Mouse (Mus musculus): ENCODE data around the gene Ccnd3. TPM values are rescaled to one million over a fixed set of nuclear protein-coding genes. Genes with fewer than 3 reads are reported as not detected.

Ccnd3 gene
- polyA plus RNA-seq, 1 experiment from 2014 or later, result 180 TPM

DNA sequence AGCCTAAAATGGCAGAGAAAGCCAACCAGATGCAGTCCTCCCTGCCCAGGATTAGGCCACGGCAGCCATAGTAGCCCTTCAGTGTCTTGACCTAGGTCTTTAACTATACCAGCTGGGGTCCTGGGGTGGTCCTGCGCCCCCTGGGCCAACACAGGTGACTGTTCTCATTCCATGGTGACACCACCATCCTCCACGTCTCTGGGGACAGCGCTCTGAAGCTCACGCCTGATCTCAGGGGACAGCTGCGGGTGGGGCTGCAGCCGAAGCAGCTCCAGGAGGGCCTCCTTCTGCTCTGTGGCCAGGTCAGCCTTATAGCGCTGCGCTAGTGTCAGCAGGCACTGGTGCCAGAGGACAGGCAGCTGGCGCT is 96.5 kb downstream of the Ccnd3 start:
- ATAC-seq, result no peak
- TF ChIP-seq CTCF (IDR thresholded peaks at IDR 0.05; ENCODE audit: low read depth), result no peak
- Histone ChIP-seq H3K4me2 (replicated peaks; ENCODE audit: low read depth) (no peak overlapping the region), H3K9me3 (ENCODE audit: control insufficient read depth) (no peaks in the 10 kb centered on the region), H3K36me3 (ENCODE audit: control insufficient read depth, insufficient read depth) (peaks cover 74% of the 10 kb centered on the region), H3K27ac (ENCODE audit: low read depth, low read length) (peak overlapping the region; percentile 41; the same call in 1 of the 2 replicates), H3K4me3 (ENCODE audit: low read depth, low read length) (no peak overlapping the region), H3K9ac (ENCODE audit: low read depth, low read length) (no peak overlapping the region), H3K4me1 (replicated peaks; ENCODE audit: control insufficient read depth, insufficient read depth, low read length) (peaks cover 10% of the 10 kb centered on the region), H3K27me3 (replicated peaks; ENCODE audit: control insufficient read depth, insufficient read depth, low read length) (no peaks in the 10 kb centered on the region)
- WGBS, result 90% methylated on average over 10 of the region's 10 CpGs

DNA sequence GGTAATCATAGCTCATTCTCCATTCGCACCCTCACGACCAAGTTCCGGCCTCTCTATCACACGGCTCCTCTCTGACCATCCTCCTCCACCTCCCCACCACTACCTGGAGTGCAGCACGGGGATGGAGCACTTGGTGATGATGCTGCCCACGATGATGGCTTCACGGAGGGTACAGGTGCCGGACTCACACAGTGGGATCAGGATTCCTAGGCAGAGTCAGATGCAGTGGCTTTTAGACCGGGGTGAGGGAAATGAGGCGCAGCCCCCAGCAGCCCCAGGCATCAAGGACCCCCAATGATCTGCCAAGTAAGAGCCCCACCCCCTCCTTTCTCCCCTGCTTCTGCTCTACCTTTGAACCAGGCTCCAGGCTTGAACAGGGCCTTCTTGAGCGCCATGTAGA is 97.4 kb downstream of the Ccnd3 start:
- no peak overlapping the region for H3K27ac ChIP-seq (ENCODE audit: low read depth, low read length)
- peaks cover 81% of the 10 kb centered on the region for H3K36me3 ChIP-seq (ENCODE audit: control insufficient read depth, insufficient read depth)
- H3K9ac ChIP-seq (ENCODE audit: low read depth, low read length), result no peak overlapping the region
- H3K9me3 ChIP-seq (ENCODE audit: control insufficient read depth), result no peaks in the 10 kb centered on the region
- H3K4me2 ChIP-seq (replicated peaks; ENCODE audit: low read depth), result no peak overlapping the region
- no peak for TF ChIP-seq CTCF (IDR thresholded peaks at IDR 0.05; ENCODE audit: low read depth)
- no peak for ATAC-seq
- 90% methylated on average over 11 of the region's 11 CpGs for WGBS
- H3K27me3 ChIP-seq (replicated peaks; ENCODE audit: control insufficient read depth, insufficient read depth, low read length), result no peaks in the 10 kb centered on the region
- H3K4me3 ChIP-seq (ENCODE audit: low read depth, low read length), result no peak overlapping the region
- H3K4me1 ChIP-seq (replicated peaks; ENCODE audit: control insufficient read depth, insufficient read depth, low read length), result peaks cover under 1% of the 10 kb centered on the region; the same call in 1 of the 2 replicates

DNA sequence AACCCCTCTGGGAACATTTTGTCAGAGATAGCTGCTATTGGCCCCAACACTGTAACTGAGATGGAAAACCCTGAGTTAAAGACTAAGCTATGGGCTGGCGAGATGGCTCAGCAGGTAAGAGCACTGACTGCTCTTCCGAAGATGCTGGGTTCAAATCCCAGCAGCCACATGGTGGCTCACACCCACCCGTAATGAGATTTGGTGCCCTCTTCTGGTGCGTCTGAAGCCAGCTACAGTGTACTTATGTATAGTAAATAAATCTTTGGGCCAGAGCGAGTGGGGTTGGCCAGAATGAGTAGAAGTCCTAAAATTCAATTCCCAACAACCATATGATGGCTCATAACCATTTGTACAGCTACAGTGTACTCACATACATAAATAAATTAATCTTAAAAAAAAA is 101.4 kb downstream of the Ccnd3 start:
- Histone ChIP-seq H3K9ac (ENCODE audit: low read depth, low read length) (no peak overlapping the region), H3K36me3 (ENCODE audit: control insufficient read depth, insufficient read depth) (peaks cover 59% of the 10 kb centered on the region), H3K4me2 (replicated peaks; ENCODE audit: low read depth) (no peak overlapping the region), H3K27ac (ENCODE audit: low read depth, low read length) (no peak overlapping the region), H3K4me1 (replicated peaks; ENCODE audit: control insufficient read depth, insufficient read depth, low read length) (no peaks in the 10 kb centered on the region), H3K9me3 (ENCODE audit: control insufficient read depth) (no peaks in the 10 kb centered on the region), H3K4me3 (ENCODE audit: low read depth, low read length) (no peak overlapping the region), H3K27me3 (replicated peaks; ENCODE audit: control insufficient read depth, insufficient read depth, low read length) (no peaks in the 10 kb centered on the region)
- no peak for ATAC-seq
- 64% methylated on average over 5 of the region's 5 CpGs for WGBS
- peak; percentile 60 for TF ChIP-seq CTCF (IDR thresholded peaks at IDR 0.05; ENCODE audit: low read depth)

GRCm38 (mm10) chr17:47609182-47609581 is 104.3 kb downstream of the Ccnd3 start:
- Histone ChIP-seq H3K27ac (ENCODE audit: low read depth, low read length) (no peak overlapping the region), H3K36me3 (ENCODE audit: control insufficient read depth, insufficient read depth) (peaks cover 36% of the 10 kb centered on the region), H3K4me1 (replicated peaks; ENCODE audit: control insufficient read depth, insufficient read depth, low read length) (peaks cover 6% of the 10 kb centered on the region; the same call in 1 of the 2 replicates), H3K4me2 (replicated peaks; ENCODE audit: low read depth) (no peak overlapping the region), H3K9ac (ENCODE audit: low read depth, low read length) (no peak overlapping the region), H3K27me3 (replicated peaks; ENCODE audit: control insufficient read depth, insufficient read depth, low read length) (no peaks in the 10 kb centered on the region), H3K9me3 (ENCODE audit: control insufficient read depth) (no peaks in the 10 kb centered on the region), H3K4me3 (ENCODE audit: low read depth, low read length) (no peak overlapping the region)
- 89% methylated on average over 4 of the region's 4 CpGs for WGBS
- no peak for TF ChIP-seq CTCF (IDR thresholded peaks at IDR 0.05; ENCODE audit: low read depth)
- ATAC-seq, result no peak

GRCm38 (mm10) chr17:47610849-47611660 is 106.2 kb downstream of the Ccnd3 start, which contains the start of the genes Bysl, Med20 and Gm20517:
Gene Bysl, minus strand, starts transcription at chr17:47611492.
Gene Med20, plus strand, starts transcription at chr17:47611582.
Gene Gm20517, plus strand, starts transcription at chr17:47611589.
- 0% methylated on average over 59 of the region's 59 CpGs for WGBS
- Histone ChIP-seq H3K27me3 (replicated peaks; ENCODE audit: control insufficient read depth, insufficient read depth, low read length) (no peaks in the 10 kb centered on the region), H3K4me1 (replicated peaks; ENCODE audit: control insufficient read depth, insufficient read depth, low read length) (peaks cover 6% of the 10 kb centered on the region; the same call in 1 of the 2 replicates), H3K27ac (ENCODE audit: low read depth, low read length) (peak within 1 kb of the TSS; percentile 50), H3K9me3 (ENCODE audit: control insufficient read depth) (no peaks in the 10 kb centered on the region), H3K36me3 (ENCODE audit: control insufficient read depth, insufficient read depth) (peaks cover 20% of the 10 kb centered on the region), H3K9ac (ENCODE audit: low read depth, low read length) (peak within 1 kb of the TSS; percentile 71), H3K4me3 (ENCODE audit: low read depth, low read length) (peak within 1 kb of the TSS; percentile 68), H3K4me2 (replicated peaks; ENCODE audit: low read depth) (peak within 1 kb of the TSS; percentile 92)
- peak; percentile 95 for ATAC-seq
- peak; percentile 89 for TF ChIP-seq CTCF (IDR thresholded peaks at IDR 0.05; ENCODE audit: low read depth)

DNA sequence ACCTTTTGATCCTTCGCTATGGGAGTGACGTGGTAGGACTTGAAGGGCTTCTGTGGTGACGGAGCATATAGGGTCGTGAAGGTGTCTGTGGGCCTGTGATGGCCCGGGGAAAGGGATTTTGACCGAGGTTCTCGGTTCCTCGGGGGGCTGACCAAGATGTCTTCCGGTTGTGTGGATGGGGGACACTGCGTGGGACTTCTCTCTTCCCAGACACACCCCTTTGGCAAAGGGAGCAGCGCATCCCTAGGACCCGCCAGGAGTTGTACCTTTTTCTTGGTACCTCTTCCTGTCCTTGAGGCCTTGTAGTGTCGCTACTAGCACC is 106.8 kb downstream of the Ccnd3 start:
- Histone ChIP-seq H3K27me3 (replicated peaks; ENCODE audit: control insufficient read depth, insufficient read depth, low read length) (no peaks in the 10 kb centered on the region), H3K9me3 (ENCODE audit: control insufficient read depth) (no peaks in the 10 kb centered on the region), H3K27ac (ENCODE audit: low read depth, low read length) (no peak overlapping the region; the same call in 1 of the 2 replicates), H3K4me1 (replicated peaks; ENCODE audit: control insufficient read depth, insufficient read depth, low read length) (peaks cover 6% of the 10 kb centered on the region; the same call in 1 of the 2 replicates), H3K36me3 (ENCODE audit: control insufficient read depth, insufficient read depth) (peaks cover 19% of the 10 kb centered on the region), H3K9ac (ENCODE audit: low read depth, low read length) (peak overlapping the region; percentile 71), H3K4me3 (ENCODE audit: low read depth, low read length) (peak overlapping the region; percentile 68), H3K4me2 (replicated peaks; ENCODE audit: low read depth) (peak overlapping the region; percentile 92)
- TF ChIP-seq CTCF (IDR thresholded peaks at IDR 0.05; ENCODE audit: low read depth), result no peak
- ATAC-seq, result no peak
- under 1% methylated on average over 13 of the region's 13 CpGs for WGBS
